Mouse (Mus musculus): ENCODE results near the gene Ppp2r2c. TPM values are rescaled to one million over a fixed set of nuclear protein-coding genes. Genes with fewer than 3 reads are reported as not detected.
A peak's percentile ranks its signal among the peaks of the same experiment; 100 is the strongest.

Gene Ppp2r2c
- polyA plus RNA-seq, 1 experiment: 259 TPM

DNA sequence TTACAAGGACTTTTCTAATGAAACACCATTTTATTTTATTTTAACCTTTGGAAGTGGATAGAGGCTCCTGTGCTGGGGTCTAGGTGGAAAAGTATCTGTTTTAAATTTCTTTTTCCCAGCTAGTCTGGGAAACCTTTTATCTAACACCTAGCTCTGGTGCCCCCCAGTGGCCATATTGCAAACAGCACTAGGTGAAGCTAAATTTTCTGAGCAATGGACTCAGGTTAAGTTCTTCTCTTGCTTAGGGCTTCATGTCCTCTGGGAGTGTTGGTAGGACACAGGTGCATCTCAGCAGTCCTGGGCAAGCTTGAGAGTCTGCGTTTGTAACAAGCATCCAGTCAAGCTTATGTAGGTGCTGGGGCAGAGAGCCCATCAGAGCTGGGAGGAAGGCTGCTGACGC is 133.7 kb downstream of the Ppp2r2c start:
- Histone ChIP-seq H3K27me3 (ENCODE audit: control insufficient read depth, insufficient read depth, low read length) (no peaks in the 10 kb centered on the region), H3K27ac (ENCODE audit: insufficient read depth, low read length) (no peak overlapping the region), H3K4me1 (ENCODE audit: control insufficient read depth, insufficient read depth, low read length) (no peaks in the 10 kb centered on the region), H3K4me3 (replicated peaks; ENCODE audit: insufficient read depth, low read depth, low read length) (no peak overlapping the region)
- WGBS: 47% methylated on average over 2 of the region's 2 CpGs
- DNase-seq: peak; percentile 60 to 81
- TF ChIP-seq POLR2A (IDR thresholded peaks at IDR 0.05; ENCODE audit: borderline replicate concordance, insufficient read depth, low read length) (no peak), CTCF (IDR thresholded peaks at IDR 0.05; ENCODE audit: borderline replicate concordance, insufficient read depth, low read depth, low read length) (peak; percentile 51)

Other genes starting within 250 kb of the Ppp2r2c start
- gene D5Ertd579e, start 172.5 kb upstream of the Ppp2r2c start, polyA plus RNA-seq (2012; rRNA removed): 69.4 and 75.9 TPM in 2 replicates
- 27.0 and 27.7 TPM in 2 replicates for gene Bloc1s4, start 119.9 kb upstream of the Ppp2r2c start, polyA plus RNA-seq (2012; rRNA removed)
- gene Mrfap1, start 71.7 kb upstream of the Ppp2r2c start, polyA plus RNA-seq (2012; rRNA removed): 323 and 355 TPM in 2 replicates
- 29.2 and 30.1 TPM in 2 replicates for gene Man2b2, start 37.9 kb upstream of the Ppp2r2c start, polyA plus RNA-seq (2012; rRNA removed)
- 27.2 and 28.3 TPM in 2 replicates for gene Wfs1, start 120.7 kb downstream of the Ppp2r2c start, polyA plus RNA-seq (2012; rRNA removed)
- 5.9 and 6.0 TPM in 2 replicates for gene Gm1043, start 216.9 kb downstream of the Ppp2r2c start, polyA plus RNA-seq (2012; rRNA removed)